Mouse (Mus musculus) adrenal gland, postnatal 14 days (tissue): ENCODE results near the gene Dusp7. TPM values are rescaled to one million over a fixed set of nuclear protein-coding genes. Genes with fewer than 3 reads are reported as not detected.

Experiments used
- DNase-seq: peaks from one replicate; pipeline ENCODE4 v3.0.0; 2021; ENCODE audit warnings: mixed read lengths
- total RNA-seq: library from RNA; stranded (reverse); gene quantifications from 2 replicates; pipeline ENCODE4 v1.2.3, GENCODE M21; 2021

Gene Dusp7
- total RNA-seq, 1 experiment from 2014 or later = 21.1 TPM

- peak; percentile 67 for DNase-seq
Measured at GRCm38 (mm10) chr9:106386181-106386864, 17.9 kb downstream of the Dusp7 start.

GRCm38 (mm10) chr9:106392828-106393527 lies 24.5 kb downstream of the Dusp7 start:
- no peak for DNase-seq

- DNase-seq = no peak
Measured at GRCm38 (mm10) chr9:106393548-106393947, 25.1 kb downstream of the Dusp7 start.

GRCm38 (mm10) chr9:106394649-106395602 lies 26.5 kb downstream of the Dusp7 start:
- peak; percentile 51 for DNase-seq

GRCm38 (mm10) chr9:106397733-106398132 lies 29.3 kb downstream of the Dusp7 start:
- peak; percentile 44 for DNase-seq

- no peak for DNase-seq
Measured at GRCm38 (mm10) chr9:106398667-106399311, 30.4 kb downstream of the Dusp7 start.

GRCm38 (mm10) chr9:106399808-106400207 lies 31.4 kb downstream of the Dusp7 start:
- no peak for DNase-seq

- no peak for DNase-seq
Measured at GRCm38 (mm10) chr9:106402149-106402548, 33.7 kb downstream of the Dusp7 start.

GRCm38 (mm10) chr9:106402607-106403375 lies 34.4 kb downstream of the Dusp7 start:
- DNase-seq = no peak

GRCm38 (mm10) chr9:106405275-106405674 lies 36.8 kb downstream of the Dusp7 start:
- DNase-seq = peak; percentile 43

GRCm38 (mm10) chr9:106406443-106407078 lies 38.1 kb downstream of the Dusp7 start:
- peak; percentile 31 for DNase-seq

GRCm38 (mm10) chr9:106409096-106409495 lies 40.7 kb downstream of the Dusp7 start:
- DNase-seq = no peak

- DNase-seq = no peak
Measured at GRCm38 (mm10) chr9:106410086-106410650, 41.7 kb downstream of the Dusp7 start.

GRCm38 (mm10) chr9:106411091-106411594 lies 42.7 kb downstream of the Dusp7 start:
- no peak for DNase-seq

- no peak for DNase-seq
Measured at GRCm38 (mm10) chr9:106411729-106412128, 43.3 kb downstream of the Dusp7 start.

GRCm38 (mm10) chr9:106412210-106412609 lies 43.8 kb downstream of the Dusp7 start:
- peak; percentile 50 for DNase-seq

- DNase-seq = no peak
Measured at GRCm38 (mm10) chr9:106413606-106414005, 45.2 kb downstream of the Dusp7 start.

GRCm38 (mm10) chr9:106416826-106417225 lies 48.4 kb downstream of the Dusp7 start:
- no peak for DNase-seq

- peak; percentile 88 for DNase-seq
Measured at GRCm38 (mm10) chr9:106417841-106418625, 49.6 kb downstream of the Dusp7 start.
